Comparison of ENCODE assay signal across 25 mouse cellular contexts in the genomic region with DNA sequence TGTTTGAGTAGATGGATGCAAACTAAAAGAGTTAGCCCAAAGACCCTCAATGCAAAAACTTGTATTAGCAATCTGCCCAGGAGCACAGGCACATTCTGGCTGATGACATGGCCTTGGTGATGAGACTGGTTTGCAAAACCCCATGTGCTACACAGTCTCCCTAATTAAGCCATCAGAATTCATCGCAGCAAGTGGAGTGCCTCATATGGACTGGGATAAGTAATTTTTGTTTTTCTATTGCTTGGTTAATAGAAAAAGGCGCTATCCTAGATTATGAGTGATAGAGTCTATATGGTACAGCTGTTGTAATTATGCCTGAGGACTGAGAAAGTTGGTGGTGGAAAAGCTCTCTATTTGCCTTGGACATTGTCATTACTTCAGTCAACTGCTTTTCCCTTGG.
DNase-seq lines count a peak whose midpoint lies in the region; ATAC-seq lines count a peak whose summit lies in the region.
"Had no signal": no experiment of that assay in that cellular context is flagged by ENCODE, and none has a peak within 500 bp of the region (broad histone marks: within the 10 kb centered on the region; RNA-seq: fewer than 3 reads in every experiment).

No protein-coding gene starts in this region.

- H3K27me3 ChIP-seq in forebrain, embryonic 12.5 days, result no peaks in the 10 kb centered on the region
- H3K27me3 ChIP-seq in forebrain, embryonic 13.5 days, result no peaks in the 10 kb centered on the region
- H3K27me3 ChIP-seq in hindbrain, embryonic 12.5 days, result no peaks in the 10 kb centered on the region
- no peaks in the 10 kb centered on the region for H3K27me3 ChIP-seq in hindbrain, embryonic 16.5 days (replicated peaks; ENCODE audit: control insufficient read depth, insufficient read depth, low read length)
- H3K27me3 ChIP-seq in midbrain, embryonic 11.5 days (ENCODE audit: control insufficient read depth, insufficient read depth, low read length), result no peaks in the 10 kb centered on the region
- H3K27me3 ChIP-seq in midbrain, embryonic 14.5 days (ENCODE audit: control insufficient read depth, insufficient read depth, low read length), result no peaks in the 10 kb centered on the region
- no peaks in the 10 kb centered on the region for H3K27me3 ChIP-seq in neural tube, embryonic 12.5 days (replicated peaks)
- H3K27me3 ChIP-seq: CH12.LX; embryonic facial prominence, embryonic 12.5 days; forebrain, embryonic 15.5 days; Patski had no signal

- no peaks in the 10 kb centered on the region for H3K36me3 ChIP-seq in forebrain, embryonic 12.5 days (replicated peaks)
- no peaks in the 10 kb centered on the region for H3K36me3 ChIP-seq in forebrain, embryonic 13.5 days (ENCODE audit: poor library complexity, severe bottlenecking)
- H3K36me3 ChIP-seq in hindbrain, embryonic 12.5 days, result no peaks in the 10 kb centered on the region
- no peaks in the 10 kb centered on the region for H3K36me3 ChIP-seq in hindbrain, embryonic 16.5 days (ENCODE audit: control insufficient read depth, insufficient read depth, low read length)
- no peaks in the 10 kb centered on the region for H3K36me3 ChIP-seq in midbrain, embryonic 11.5 days (ENCODE audit: control insufficient read depth, insufficient read depth, low read length)
- H3K36me3 ChIP-seq in midbrain, embryonic 14.5 days (ENCODE audit: control insufficient read depth, insufficient read depth, low read length), result no peaks in the 10 kb centered on the region
- no peaks in the 10 kb centered on the region for H3K36me3 ChIP-seq in neural tube, embryonic 12.5 days
- H3K36me3 ChIP-seq: embryonic facial prominence, embryonic 10.5 days; embryonic facial prominence, embryonic 12.5 days; forebrain, embryonic 15.5 days; G1E had no signal

- H3K4me3 ChIP-seq in forebrain, embryonic 12.5 days (replicated peaks), result no peak overlapping the region
- no peak overlapping the region for H3K4me3 ChIP-seq in forebrain, embryonic 13.5 days
- no peak overlapping the region for H3K4me3 ChIP-seq in hindbrain, embryonic 12.5 days
- no peak overlapping the region for H3K4me3 ChIP-seq in hindbrain, embryonic 16.5 days (ENCODE audit: low read length)
- H3K4me3 ChIP-seq in midbrain, embryonic 11.5 days (ENCODE audit: low read depth, low read length), result no peak overlapping the region
- H3K4me3 ChIP-seq in midbrain, embryonic 14.5 days (replicated peaks; ENCODE audit: low read depth, low read length), result no peak overlapping the region
- H3K4me3 ChIP-seq in neural tube, embryonic 12.5 days, result no peak overlapping the region
- H3K4me3 ChIP-seq: embryonic facial prominence, embryonic 10.5 days; embryonic facial prominence, embryonic 12.5 days; forebrain, embryonic 15.5 days had no signal

- H3K27ac ChIP-seq in forebrain, embryonic 12.5 days, result no peak overlapping the region
- H3K27ac ChIP-seq in forebrain, embryonic 13.5 days, result no peak overlapping the region
- H3K27ac ChIP-seq in hindbrain, embryonic 12.5 days, result no peak overlapping the region
- H3K27ac ChIP-seq in hindbrain, embryonic 16.5 days (ENCODE audit: low read depth, low read length), result no peak overlapping the region
- H3K27ac ChIP-seq in midbrain, embryonic 11.5 days (ENCODE audit: low read depth, low read length), result no peak overlapping the region
- no peak overlapping the region for H3K27ac ChIP-seq in midbrain, embryonic 14.5 days (replicated peaks; ENCODE audit: low read depth, low read length)
- no peak overlapping the region for H3K27ac ChIP-seq in neural tube, embryonic 12.5 days
- H3K27ac ChIP-seq: embryonic facial prominence, embryonic 10.5 days; embryonic facial prominence, embryonic 12.5 days; forebrain, embryonic 15.5 days had no signal

- WGBS in forebrain, embryonic 12.5 days, result 74% methylated on average over 2 of the region's 2 CpGs
- 83% methylated on average over 2 of the region's 2 CpGs for WGBS in forebrain, embryonic 13.5 days
- WGBS in hindbrain, embryonic 12.5 days, result 62% methylated on average over 2 of the region's 2 CpGs
- WGBS in hindbrain, embryonic 16.5 days, result 60% methylated on average over 2 of the region's 2 CpGs
- WGBS in midbrain, embryonic 11.5 days, result 78% methylated on average over 2 of the region's 2 CpGs
- WGBS in midbrain, embryonic 14.5 days, result 71% methylated on average over 2 of the region's 2 CpGs
- 84% methylated on average over 2 of the region's 2 CpGs for WGBS in neural tube, embryonic 12.5 days

- H3K4me2 ChIP-seq in forebrain, embryonic 12.5 days, result no peak overlapping the region
- no peak overlapping the region for H3K4me2 ChIP-seq in forebrain, embryonic 13.5 days
- H3K4me2 ChIP-seq in hindbrain, embryonic 12.5 days (replicated peaks), result no peak overlapping the region
- H3K4me2 ChIP-seq in hindbrain, embryonic 16.5 days (ENCODE audit: low read length), result no peak overlapping the region
- no peak overlapping the region for H3K4me2 ChIP-seq in midbrain, embryonic 11.5 days
- H3K4me2 ChIP-seq in midbrain, embryonic 14.5 days (ENCODE audit: low read length), result no peak overlapping the region
- H3K4me2 ChIP-seq in neural tube, embryonic 12.5 days (replicated peaks), result no peak overlapping the region
- H3K4me2 ChIP-seq: embryonic facial prominence, embryonic 12.5 days; forebrain, embryonic 15.5 days had no signal

- ATAC-seq in forebrain, embryonic 12.5 days (ENCODE audit: low FRiP score), result peak; percentile 44; the same call in 1 of the 2 replicates
- ATAC-seq in forebrain, embryonic 13.5 days, result no peak
- peak; percentile 78 for ATAC-seq in hindbrain, embryonic 12.5 days (ENCODE audit: low FRiP score)
- ATAC-seq in hindbrain, embryonic 16.5 days, result no peak
- ATAC-seq in midbrain, embryonic 11.5 days (ENCODE audit: low FRiP score), result peak; percentile 44; the same call in 1 of the 2 replicates
- ATAC-seq in midbrain, embryonic 14.5 days (ENCODE audit: low FRiP score, low TSS enrichment), result no peak
- 0 out of 2 replicates have a peak, but pooled peaks have one; percentile 29 for ATAC-seq in neural tube, embryonic 12.5 days (ENCODE audit: low FRiP score, low read depth)
- ATAC-seq: activated CD4-positive, CD25-positive, alpha-beta regulatory T cell, adult 4 months; CD4-positive, CD25-positive, alpha-beta regulatory T cell, adult 4 months; forebrain, embryonic 15.5 days; Patski had no signal

- DNase-seq in midbrain, embryonic 11.5 days (ENCODE audit: low spot score, missing footprints), result no peak
- DNase-seq in midbrain, embryonic 14.5 days, result no peak
- DNase-seq in neural tube, embryonic 10.5 days (ENCODE audit: extremely low spot score, low spot score), result no peak
- DNase-seq: adrenal gland, adult 8-10 months; adrenal gland, postnatal 14 days; adrenal gland, postnatal 36 days; B cell, adult 2 months; cerebellum, adult 11-12 months; cerebellum, adult 2 months; cerebellum, adult 9-10 months; cerebellum, postnatal 10 days; cerebellum, postnatal 25 days had no signal

- no peaks in the 10 kb centered on the region for H3K4me1 ChIP-seq in forebrain, embryonic 12.5 days
- no peaks in the 10 kb centered on the region for H3K4me1 ChIP-seq in forebrain, embryonic 13.5 days
- H3K4me1 ChIP-seq in hindbrain, embryonic 12.5 days, result no peaks in the 10 kb centered on the region; the same call in 1 of the 2 replicates
- no peaks in the 10 kb centered on the region for H3K4me1 ChIP-seq in hindbrain, embryonic 16.5 days (ENCODE audit: control insufficient read depth, insufficient read depth, low read depth, low read length)
- no peaks in the 10 kb centered on the region for H3K4me1 ChIP-seq in midbrain, embryonic 11.5 days (ENCODE audit: control insufficient read depth, insufficient read depth, low read length)
- H3K4me1 ChIP-seq in midbrain, embryonic 14.5 days (ENCODE audit: control insufficient read depth, insufficient read depth, low read length), result no peaks in the 10 kb centered on the region
- no peaks in the 10 kb centered on the region for H3K4me1 ChIP-seq in neural tube, embryonic 12.5 days
- H3K4me1 ChIP-seq: embryonic facial prominence, embryonic 10.5 days; embryonic facial prominence, embryonic 12.5 days; forebrain, embryonic 15.5 days had no signal

- no peak overlapping the region for H3K9ac ChIP-seq in forebrain, embryonic 12.5 days
- no peak overlapping the region for H3K9ac ChIP-seq in forebrain, embryonic 13.5 days
- H3K9ac ChIP-seq in hindbrain, embryonic 12.5 days, result no peak overlapping the region
- no peak overlapping the region for H3K9ac ChIP-seq in hindbrain, embryonic 16.5 days (ENCODE audit: low read depth, low read length)
- H3K9ac ChIP-seq in midbrain, embryonic 11.5 days (ENCODE audit: low read length), result no peak overlapping the region
- no peak overlapping the region for H3K9ac ChIP-seq in midbrain, embryonic 14.5 days (replicated peaks; ENCODE audit: low read length)
- H3K9ac ChIP-seq in neural tube, embryonic 12.5 days, result no peak overlapping the region
- H3K9ac ChIP-seq: embryonic facial prominence, embryonic 12.5 days; forebrain, embryonic 15.5 days had no signal

- H3K9me3 ChIP-seq in forebrain, embryonic 12.5 days, result no peaks in the 10 kb centered on the region
- no peaks in the 10 kb centered on the region for H3K9me3 ChIP-seq in forebrain, embryonic 13.5 days (replicated peaks)
- no peaks in the 10 kb centered on the region for H3K9me3 ChIP-seq in hindbrain, embryonic 12.5 days (replicated peaks)
- no peaks in the 10 kb centered on the region for H3K9me3 ChIP-seq in hindbrain, embryonic 16.5 days (ENCODE audit: control insufficient read depth, low read length)
- no peaks in the 10 kb centered on the region for H3K9me3 ChIP-seq in midbrain, embryonic 11.5 days (ENCODE audit: control insufficient read depth, low read length)
- H3K9me3 ChIP-seq in midbrain, embryonic 14.5 days (ENCODE audit: control insufficient read depth, low read length), result no peaks in the 10 kb centered on the region
- no peaks in the 10 kb centered on the region for H3K9me3 ChIP-seq in neural tube, embryonic 12.5 days
- H3K9me3 ChIP-seq: embryonic facial prominence, embryonic 10.5 days; embryonic facial prominence, embryonic 12.5 days; forebrain, embryonic 15.5 days had no signal

Comparison
In these comparisons a context has a peak if more than half of its experiments do, and no peak if none do; other contexts are left out.
1. ATAC-seq: peak in forebrain, embryonic 12.5 days (single experiment), hindbrain, embryonic 12.5 days (single experiment), midbrain, embryonic 11.5 days (single experiment) and neural tube, embryonic 12.5 days (single experiment); none in forebrain, embryonic 13.5 days (single experiment), hindbrain, embryonic 16.5 days (single experiment) and midbrain, embryonic 14.5 days (single experiment).